Mouse (Mus musculus): Measurements from ENCODE around the gene Tor1b. TPM values are rescaled to one million over a fixed set of nuclear protein-coding genes. Genes with fewer than 3 reads are reported as not detected.
A peak's percentile ranks its signal among the peaks of the same experiment; 100 is the strongest.
"Not testable (repeated sequence)": the region's sequence is repeated elsewhere in the genome, so short reads cannot be mapped to it uniquely, and the experiment has no call there.

Tor1b gene
- 10 to 100 TPM; 38.8 TPM for total RNA-seq (2021)
- long read RNA-seq, experiment 1, transcript Tor1b-201 (5 exons, 3,039 nt) = major isoform, 8 of 18 reads
- long read RNA-seq, experiment 1, partial matches to known transcripts = 3 of 18 reads
- long read RNA-seq, experiment 1, other reads (novel, unspliced or antisense) = 6 of 18 reads
- long read RNA-seq, experiment 2, transcript Tor1b-201 (5 exons, 3,039 nt) = major isoform, 8 of 18 reads
- long read RNA-seq, experiment 2, partial matches to known transcripts = 1 of 18 reads
- long read RNA-seq, experiment 2, other reads (novel, unspliced or antisense) = 8 of 18 reads

GRCm38 (mm10) chr2:30952824-30953490 is at the start of gene Tor1b:
Gene Tor1b (plus strand): TSS chr2:30952959.
- peak; percentile 88 to 93 for DNase-seq (ENCODE audit: low spot score in 2 of 2)

GRCm38 (mm10) chr2:30904231-30904630 is 48.5 kb upstream of the Tor1b start:
- no peak for DNase-seq (ENCODE audit: low spot score in 2 of 2)

GRCm38 (mm10) chr2:30904991-30905390 is 47.8 kb upstream of the Tor1b start:
- DNase-seq (ENCODE audit: low spot score in 2 of 2) = no peak

- DNase-seq (ENCODE audit: low spot score in 2 of 2) = no peak
These were observed 46.9 kb upstream of the Tor1b start for GRCm38 (mm10) chr2:30905906-30906305.

GRCm38 (mm10) chr2:30906641-30907040 is 46.1 kb upstream of the Tor1b start:
- DNase-seq (ENCODE audit: low spot score in 2 of 2) = no peak

GRCm38 (mm10) chr2:30912291-30912773 is 40.4 kb upstream of the Tor1b start:
- DNase-seq (ENCODE audit: low spot score in 2 of 2) = no peak

GRCm38 (mm10) chr2:30913022-30913421 is 39.7 kb upstream of the Tor1b start:
- DNase-seq (ENCODE audit: low spot score in 2 of 2) = no peak

GRCm38 (mm10) chr2:30914836-30915235 is 37.9 kb upstream of the Tor1b start:
- DNase-seq (ENCODE audit: low spot score in 2 of 2) = no peak

GRCm38 (mm10) chr2:30915376-30915775 is 37.4 kb upstream of the Tor1b start:
- DNase-seq (ENCODE audit: low spot score in 2 of 2) = no peak

GRCm38 (mm10) chr2:30915933-30916332 is 36.8 kb upstream of the Tor1b start:
- DNase-seq (ENCODE audit: low spot score in 2 of 2) = not testable (repeated sequence)

- no peak for DNase-seq (ENCODE audit: low spot score in 2 of 2)
These were observed 35.1 kb upstream of the Tor1b start for GRCm38 (mm10) chr2:30917649-30918048.

- DNase-seq (ENCODE audit: low spot score in 2 of 2) = no peak
These were observed 34.6 kb upstream of the Tor1b start for GRCm38 (mm10) chr2:30918126-30918525.

- DNase-seq (ENCODE audit: low spot score in 2 of 2) = no peak
These were observed 33.9 kb upstream of the Tor1b start for GRCm38 (mm10) chr2:30918780-30919329.

GRCm38 (mm10) chr2:30920216-30920615 is 32.5 kb upstream of the Tor1b start:
- DNase-seq (ENCODE audit: low spot score in 2 of 2) = no peak

GRCm38 (mm10) chr2:30923099-30923498 is 29.7 kb upstream of the Tor1b start:
- no peak for DNase-seq (ENCODE audit: low spot score in 2 of 2)

- DNase-seq (ENCODE audit: low spot score in 2 of 2) = no peak
These were observed 27.6 kb upstream of the Tor1b start for GRCm38 (mm10) chr2:30925181-30925580.

GRCm38 (mm10) chr2:30926381-30926780 is 26.4 kb upstream of the Tor1b start:
- DNase-seq (ENCODE audit: low spot score in 2 of 2) = no peak

- DNase-seq (ENCODE audit: low spot score in 2 of 2) = no peak
These were observed 25.5 kb upstream of the Tor1b start for GRCm38 (mm10) chr2:30927151-30927781.

- peak; percentile 66 to 81 for DNase-seq (ENCODE audit: low spot score in 2 of 2)
These were observed 24.7 kb upstream of the Tor1b start for GRCm38 (mm10) chr2:30927844-30928628.

- DNase-seq (ENCODE audit: low spot score in 2 of 2) = no peak
These were observed 23.8 kb upstream of the Tor1b start for GRCm38 (mm10) chr2:30928893-30929482.

Measured in layer of hippocampus, postnatal 14 days (tissue).